Mouse (Mus musculus) left cerebral cortex, postnatal 25 days (tissue): ENCODE measurements around the gene Adgrl4. TPM values are rescaled to one million over a fixed set of nuclear protein-coding genes. Genes with fewer than 3 reads are reported as not detected.

Source experiments
- DNase-seq, 2 experiments: peaks; one replicate each; pipeline ENCODE4 v3.0.0; 2022; ENCODE audit warnings: low spot score in 2 of 2, mixed read lengths in 1 of 2
- intact Hi-C: fragments of 180-260 bp; cut with DNase I; formaldehyde crosslinking; loops from one replicate; pipeline ENCODE4 v1.15.1; 2025
- total RNA-seq, 2 experiments: library from RNA; stranded (reverse); gene quantifications; 2 replicates each; pipeline ENCODE4 v1.2.3; 2021

The Adgrl4 gene
- total RNA-seq, 2 experiments from 2014 or later, result 24.8 to 26.9 TPM

GRCm38 (mm10) chr3:151459430-151460190 lies 21.9 kb downstream of the Adgrl4 start:
- intact Hi-C loops, result no loop called here
- DNase-seq, result peak in 1 of 2 experiments; percentile 28

GRCm38 (mm10) chr3:151465215-151465614 lies 27.5 kb downstream of the Adgrl4 start:
- no peak for DNase-seq
- intact Hi-C loops, result no loop called here

GRCm38 (mm10) chr3:151488853-151489252 lies 51.2 kb downstream of the Adgrl4 start:
- intact Hi-C loops, result no loop called here
- no peak for DNase-seq

GRCm38 (mm10) chr3:151505606-151506005 lies 67.9 kb downstream of the Adgrl4 start:
- DNase-seq, result no peak
- intact Hi-C loops, result no loop called here

GRCm38 (mm10) chr3:151511184-151511583 lies 73.5 kb downstream of the Adgrl4 start:
- intact Hi-C loops, result no loop called here
- DNase-seq, result no peak

- no peak for DNase-seq
- intact Hi-C loops, result no loop called here
Observed at GRCm38 (mm10) chr3:151547182-151547581, 109.5 kb downstream of the Adgrl4 start.

GRCm38 (mm10) chr3:151551002-151551401 lies 113.3 kb downstream of the Adgrl4 start:
- intact Hi-C loops, result no loop called here
- DNase-seq, result peak in 1 of 2 experiments; percentile 51

- intact Hi-C loops, result no loop called here
- DNase-seq, result no peak
Observed at GRCm38 (mm10) chr3:151556635-151557034, 118.9 kb downstream of the Adgrl4 start.

GRCm38 (mm10) chr3:151557125-151557524 lies 119.4 kb downstream of the Adgrl4 start:
- DNase-seq, result no peak

GRCm38 (mm10) chr3:151557607-151558006 lies 119.9 kb downstream of the Adgrl4 start:
- DNase-seq, result no peak
- intact Hi-C loops, result no loop called here

More at GRCm38 (mm10) chr3:151557125-151557524, 119.4 kb downstream of the Adgrl4 start:
- intact Hi-C loops, result no loop called here

- intact Hi-C loops, result no loop called here
- no peak for DNase-seq
Observed at GRCm38 (mm10) chr3:151558374-151558773, 120.7 kb downstream of the Adgrl4 start.

GRCm38 (mm10) chr3:151565664-151566621 lies 128.3 kb downstream of the Adgrl4 start:
- no peak for DNase-seq
- intact Hi-C loops, result loop anchor here (5.0 kb wide), 1 partner anchor 1179 kb away; no protein-coding TSS in a partner anchor

- intact Hi-C loops, result loop anchor here (5.0 kb wide), 1 partner anchor 1179 kb away; no protein-coding TSS in a partner anchor
- DNase-seq, result peak in 1 of 2 experiments; percentile 37
Observed at GRCm38 (mm10) chr3:151566629-151567028, 128.9 kb downstream of the Adgrl4 start.

GRCm38 (mm10) chr3:151567541-151567940 lies 129.9 kb downstream of the Adgrl4 start:
- intact Hi-C loops, result loop anchor here (5.0 kb wide), 1 partner anchor 1180 kb away; no protein-coding TSS in a partner anchor
- DNase-seq, result no peak

GRCm38 (mm10) chr3:151572089-151572488 lies 134.4 kb downstream of the Adgrl4 start:
- intact Hi-C loops, result no loop called here
- DNase-seq, result no peak

- DNase-seq, result no peak
- intact Hi-C loops, result no loop called here
Observed at GRCm38 (mm10) chr3:151575292-151575691, 137.6 kb downstream of the Adgrl4 start.

- intact Hi-C loops, result no loop called here
- DNase-seq, result peak in 1 of 2 experiments; percentile 18
Observed at GRCm38 (mm10) chr3:151576155-151576554, 138.5 kb downstream of the Adgrl4 start.

GRCm38 (mm10) chr3:151591904-151592303 lies 154.2 kb downstream of the Adgrl4 start:
- no peak for DNase-seq
- intact Hi-C loops, result no loop called here
